Mouse (Mus musculus) forebrain, embryonic 14.5 days (tissue): ENCODE data around the gene Nup50. TPM values are rescaled to one million over a fixed set of nuclear protein-coding genes. Genes with fewer than 3 reads are reported as not detected.

Experiments used
- ATAC-seq: fragments of 200-750 bp; cut with Nextera tagmentation; 2 replicates; pipeline ENCODE4 v1.8.0; 2017; ENCODE audit warnings: mild to moderate bottlenecking, moderate library complexity
- DNase-seq: peaks from one replicate; pipeline ENCODE4 v3.0.0-alpha.2; 2015; ENCODE audit warnings: low spot score
- H3K27ac ChIP-seq: fragments of 300-500 bp; sonication (generic); 2 replicates; pipeline ENCODE4 v1.5.1; 2014; ENCODE audit warnings: low read depth, mild to moderate bottlenecking, control low read depth, low read length, moderate library complexity
- H3K27me3 ChIP-seq: fragments of 300-500 bp; sonication (generic); replicated peaks from 2 replicates; pipeline ENCODE4 v1.6.1; 2014; ENCODE audit warnings: low read length, control low read depth, mixed read lengths; ENCODE audit not compliant: control insufficient read depth, insufficient read depth
- H3K36me3 ChIP-seq: fragments of 300-500 bp; sonication (generic); 2 replicates; pipeline ENCODE4 v1.6.1; 2014; ENCODE audit warnings: low read length, control low read depth; ENCODE audit not compliant: control insufficient read depth, insufficient read depth
- H3K4me1 ChIP-seq: fragments of 300-500 bp; sonication (generic); 2 replicates; pipeline ENCODE4 v1.6.1; 2014; ENCODE audit warnings: antibody characterized with exemption, low read length, control low read depth; ENCODE audit not compliant: control insufficient read depth, insufficient read depth
- H3K4me2 ChIP-seq: fragments of 300-500 bp; sonication (generic); 2 replicates; pipeline ENCODE4 v1.6.1; 2014; ENCODE audit warnings: mild to moderate bottlenecking, control low read depth, low read length
- H3K4me3 ChIP-seq: fragments of 300-500 bp; sonication (generic); 2 replicates; pipeline ENCODE4 v1.5.1; 2014; ENCODE audit warnings: low read depth, low read length, control low read depth
- H3K9ac ChIP-seq: fragments of 300-500 bp; sonication (generic); 2 replicates; pipeline ENCODE4 v1.6.1; 2014; ENCODE audit warnings: mild to moderate bottlenecking, low read length, control low read depth, moderate library complexity
- H3K9me3 ChIP-seq: fragments of 300-500 bp; sonication (generic); replicated peaks from 2 replicates; pipeline ENCODE4 v1.6.1; 2016; ENCODE audit warnings: low read length, control low read depth, mixed read lengths; ENCODE audit not compliant: control insufficient read depth
- WGBS: fragments of 180-500 bp; shearing (Covaris S2); extraction: QIAGEN DNeasy Blood & Tissue Kit; methylation state at CpG from one replicate; pipeline ENCODE4 v1.1.7; 2014; 5-methylcytosine and 5-hydroxymethylcytosine counted together
- polyA plus RNA-seq: library from polyadenylated mRNA; unstranded; fragments of >200 nt; fragmentation: Nextera tagmentation; extraction: Ambion mirVana; gene quantifications from 2 replicates; pipeline ENCODE4 v1.2.1, GENCODE M21; 2014

The Nup50 gene
- polyA plus RNA-seq, 1 experiment from 2014 or later = 28.3 TPM

DNA sequence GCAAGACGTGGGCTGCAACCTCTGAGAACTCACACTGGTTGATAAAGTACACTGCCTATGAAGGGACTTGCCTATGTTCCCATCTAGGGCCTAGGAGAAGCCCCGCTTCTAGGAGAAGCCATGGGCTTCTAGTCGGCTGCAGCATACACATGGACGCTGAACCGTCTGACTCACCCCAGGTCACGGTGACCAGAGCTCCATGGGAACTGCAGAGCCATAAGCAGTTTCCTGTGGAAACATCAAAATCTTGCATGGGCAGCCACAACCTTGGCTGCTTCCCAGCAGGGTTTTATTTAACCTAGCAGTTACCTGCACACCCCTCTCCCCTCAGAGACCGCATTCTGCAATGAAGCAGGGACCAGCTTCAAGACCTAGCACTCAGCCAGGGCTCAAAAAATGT lies 60.5 kb downstream of the Nup50 start:
- 92% methylated on average over 7 of the region's 7 CpGs for WGBS

GRCm38 (mm10) chr15:84985516-84986160 lies 62.4 kb downstream of the Nup50 start:
- Histone ChIP-seq H3K27me3 (no peaks in the 10 kb centered on the region), H3K27ac (no peak overlapping the region), H3K4me1 (peaks cover 22% of the 10 kb centered on the region), H3K36me3 (no peaks in the 10 kb centered on the region), H3K4me3 (peak overlapping the region; percentile 6; the same call in 1 of the 2 replicates), H3K9me3 (no peaks in the 10 kb centered on the region), H3K9ac (no peak overlapping the region), H3K4me2 (peak overlapping the region; percentile 85)
- WGBS = 89% methylated on average over 12 of the region's 12 CpGs
- DNase-seq (no peak), ATAC-seq (no peak)

More for the DNA sequence above, 60.5 kb downstream of the Nup50 start:
- ATAC-seq (no peak), DNase-seq (no peak)
- Histone ChIP-seq H3K27me3 (no peaks in the 10 kb centered on the region), H3K4me2 (no peak overlapping the region), H3K9ac (no peak overlapping the region), H3K9me3 (no peaks in the 10 kb centered on the region), H3K36me3 (no peaks in the 10 kb centered on the region), H3K27ac (no peak overlapping the region), H3K4me3 (no peak overlapping the region), H3K4me1 (peaks cover 16% of the 10 kb centered on the region)

- Histone ChIP-seq H3K4me1 (peaks cover 22% of the 10 kb centered on the region), H3K4me3 (peak overlapping the region; percentile 77), H3K4me2 (peak overlapping the region; percentile 85), H3K36me3 (no peaks in the 10 kb centered on the region), H3K27me3 (no peaks in the 10 kb centered on the region), H3K9me3 (no peaks in the 10 kb centered on the region), H3K9ac (peak overlapping the region; percentile 92), H3K27ac (no peak overlapping the region)
- ATAC-seq (no peak), DNase-seq (no peak)
- WGBS = 70% methylated on average over 4 of the region's 4 CpGs
Measured at GRCm38 (mm10) chr15:84986171-84987019, 63.2 kb downstream of the Nup50 start.

DNA sequence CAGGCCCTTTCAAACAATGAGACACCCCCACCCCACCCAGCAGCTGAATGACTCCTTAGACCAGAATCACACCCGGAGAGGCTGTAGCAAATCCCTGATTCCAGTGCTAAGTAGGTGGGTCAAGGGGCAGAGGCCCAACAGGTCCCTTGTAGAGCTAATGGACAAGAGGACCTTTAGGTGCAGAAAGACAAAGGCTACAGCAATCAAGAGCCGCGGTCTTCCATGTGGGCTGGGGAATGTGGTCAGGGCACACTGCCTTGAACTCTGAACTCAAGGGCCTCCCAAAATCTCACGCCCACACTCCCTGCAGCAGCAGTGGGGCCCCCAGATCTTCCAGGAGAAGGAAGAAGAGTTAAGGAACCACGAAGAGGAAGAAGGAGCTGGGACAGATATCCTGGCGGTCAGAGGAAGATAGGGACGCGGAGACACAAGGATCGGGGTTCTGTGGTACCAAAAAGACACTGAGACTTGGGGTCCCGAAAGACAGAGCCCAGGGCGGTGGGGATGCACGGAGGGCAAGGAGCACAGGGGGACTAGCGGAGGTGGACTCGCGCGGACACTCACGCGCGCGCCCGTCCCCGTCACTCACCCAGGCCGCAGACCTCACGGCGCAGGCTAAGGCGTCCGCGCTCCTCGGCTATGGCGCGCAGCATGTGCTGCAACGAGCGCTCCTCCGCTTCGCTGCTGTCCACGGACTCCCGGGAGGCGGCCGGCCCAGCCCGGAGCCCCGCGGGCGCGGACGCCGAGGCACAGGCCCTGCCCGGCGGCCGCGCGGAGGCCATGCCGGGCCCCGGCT lies 64.0 kb downstream of the Nup50 start:
- Histone ChIP-seq H3K4me1 (peaks cover 22% of the 10 kb centered on the region), H3K36me3 (no peaks in the 10 kb centered on the region), H3K4me2 (peak overlapping the region; percentile 85), H3K27ac (peak overlapping the region; percentile 68; the same call in 1 of the 2 replicates), H3K9ac (peak overlapping the region; percentile 92), H3K27me3 (no peaks in the 10 kb centered on the region), H3K9me3 (no peaks in the 10 kb centered on the region), H3K4me3 (peak overlapping the region; percentile 77)
- DNase-seq (peak; percentile 39), ATAC-seq (peak; percentile 62)
- under 1% methylated on average over 35 of the region's 53 CpGs for WGBS

GRCm38 (mm10) chr15:84987874-84988825 lies 64.9 kb downstream of the Nup50 start, which contains the start of gene 5031439G07Rik:
Gene 5031439G07Rik (minus strand): TSS chr15:84988551.
- Histone ChIP-seq H3K27ac (peak within 1 kb of the TSS; percentile 68; the same call in 1 of the 2 replicates), H3K4me3 (peak within 1 kb of the TSS; percentile 77), H3K36me3 (no peaks in the 10 kb centered on the region), H3K27me3 (no peaks in the 10 kb centered on the region), H3K4me2 (peak within 1 kb of the TSS; percentile 85), H3K9ac (peak within 1 kb of the TSS; percentile 92), H3K9me3 (no peaks in the 10 kb centered on the region), H3K4me1 (peaks cover 22% of the 10 kb centered on the region)
- ATAC-seq = peak; percentile 90
- DNase-seq = peak; percentile 98
- WGBS = 2% methylated on average over 24 of the region's 59 CpGs

GRCm38 (mm10) chr15:84989098-84989497 lies 65.9 kb downstream of the Nup50 start:
- Histone ChIP-seq H3K27ac (no peak overlapping the region), H3K4me1 (peaks cover 22% of the 10 kb centered on the region; the same call in 1 of the 2 replicates), H3K4me2 (no peak overlapping the region), H3K36me3 (no peaks in the 10 kb centered on the region), H3K9me3 (no peaks in the 10 kb centered on the region), H3K4me3 (no peak overlapping the region), H3K27me3 (no peaks in the 10 kb centered on the region), H3K9ac (no peak overlapping the region)
- WGBS = 78% methylated on average over 3 of the region's 3 CpGs
- ATAC-seq = no peak
- no peak for DNase-seq

- Histone ChIP-seq H3K27ac (no peak overlapping the region), H3K9ac (no peak overlapping the region), H3K27me3 (no peaks in the 10 kb centered on the region), H3K4me3 (no peak overlapping the region), H3K4me2 (no peak overlapping the region), H3K36me3 (no peaks in the 10 kb centered on the region), H3K4me1 (peaks cover 22% of the 10 kb centered on the region; the same call in 1 of the 2 replicates), H3K9me3 (no peaks in the 10 kb centered on the region)
- WGBS = 33% methylated on average over 7 of the region's 7 CpGs
- peak; percentile 65 for DNase-seq
- no peak for ATAC-seq
Measured at GRCm38 (mm10) chr15:84989771-84990170, 66.6 kb downstream of the Nup50 start.
